Mouse (Mus musculus) thymus, adult 2 months (tissue): ENCODE measurements around the gene Zc3h7b. TPM values are rescaled to one million over a fixed set of nuclear protein-coding genes. Genes with fewer than 3 reads are reported as not detected.
A peak's percentile ranks its signal among the peaks of the same experiment; 100 is the strongest.

Source experiments
- DNase-seq: peaks from one replicate; pipeline ENCODE4 v3.0.0; 2021
- H3K27ac ChIP-seq: fragments of 200-500 bp; 2 replicates; pipeline ENCODE4 v1.5.1; 2012; ENCODE audit warnings: low read length, control low read depth; ENCODE audit not compliant: control insufficient read depth, insufficient read depth
- H3K27me3 ChIP-seq: fragments of 200-500 bp; 2 replicates; pipeline ENCODE4 v1.6.1; 2012; ENCODE audit warnings: mild to moderate bottlenecking, low read length, moderate library complexity, mixed read lengths; ENCODE audit not compliant: control insufficient read depth, insufficient read depth
- H3K36me3 ChIP-seq: fragments of 200-500 bp; 2 replicates; pipeline ENCODE4 v1.6.1; 2012; ENCODE audit warnings: mild to moderate bottlenecking, low read length, moderate library complexity; ENCODE audit not compliant: control insufficient read depth, insufficient read depth
- H3K4me1 ChIP-seq: fragments of 200-500 bp; replicated peaks from 2 replicates; pipeline ENCODE4 v1.6.1; 2012; ENCODE audit warnings: low read length; ENCODE audit not compliant: control insufficient read depth, insufficient read depth
- H3K4me3 ChIP-seq: fragments of 200-500 bp; 2 replicates; pipeline ENCODE4 v1.5.1; 2012; ENCODE audit warnings: mild to moderate bottlenecking, low read length, control low read depth, moderate library complexity; ENCODE audit not compliant: control insufficient read depth, insufficient read depth
- CTCF ChIP-seq: fragments of 200-500 bp; IDR thresholded peaks from 2 replicates; pipeline ENCODE4 v1.5.1; 2012; ENCODE audit warnings: mild to moderate bottlenecking, control low read depth, low read length, moderate library complexity, borderline replicate concordance; ENCODE audit not compliant: control insufficient read depth, poor library complexity, insufficient read depth; ENCODE audit errors: extremely low read depth
- POLR2A ChIP-seq: fragments of 200-500 bp; IDR thresholded peaks from 2 replicates; pipeline ENCODE4 v1.6.1; 2012; ENCODE audit warnings: mild to moderate bottlenecking, low read length, control low read depth, moderate library complexity; ENCODE audit not compliant: control insufficient read depth, poor library complexity, insufficient read depth; ENCODE audit errors: extremely low read depth
- whole genome bisulfite sequencing: fragments of 180-500 bp; shearing (Covaris S2); methylation state at CpG from one replicate; pipeline ENCODE4 v1.1.7; 2018; 5-methylcytosine and 5-hydroxymethylcytosine counted together
- polyA plus RNA-seq: library from polyadenylated mRNA; depleted of rRNA; stranded (reverse); fragments of >200 nt; gene quantifications from 2 replicates; pipeline ENCODE4 v1.2.3, GENCODE M21; 2012

The Zc3h7b gene
- polyA plus RNA-seq, 1 experiment = 42.3 TPM

DNA sequence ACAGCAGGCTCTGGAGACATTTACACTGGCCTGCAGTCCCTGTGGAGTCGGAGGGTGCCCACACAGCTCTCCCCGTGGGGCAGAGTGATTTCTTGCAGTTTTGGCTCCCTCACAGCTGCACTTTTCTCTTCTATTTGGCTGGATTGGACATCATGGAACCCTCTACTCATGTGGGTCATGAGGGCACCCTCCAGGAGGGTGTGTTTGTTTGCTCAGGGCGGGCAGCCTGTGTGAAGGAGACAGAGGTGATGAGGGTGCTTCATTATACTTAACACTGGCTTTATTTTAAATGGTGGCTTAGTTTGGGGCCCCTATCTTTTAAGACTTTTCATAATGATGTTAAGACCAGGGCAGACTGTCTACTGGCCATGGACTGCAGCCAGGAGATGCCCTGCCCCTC lies 80.0 kb downstream of the Zc3h7b start:
- DNase-seq = no peak
- no peaks in the 10 kb centered on the region; the same call in 1 of the 2 replicates for H3K36me3 ChIP-seq
- WGBS = 97% methylated on average over 3 of the region's 3 CpGs
- no peak overlapping the region for H3K4me3 ChIP-seq
- no peaks in the 10 kb centered on the region for H3K4me1 ChIP-seq
- TF ChIP-seq POLR2A (no peak), CTCF (no peak)
- H3K27ac ChIP-seq = no peak overlapping the region
- no peaks in the 10 kb centered on the region for H3K27me3 ChIP-seq

DNA sequence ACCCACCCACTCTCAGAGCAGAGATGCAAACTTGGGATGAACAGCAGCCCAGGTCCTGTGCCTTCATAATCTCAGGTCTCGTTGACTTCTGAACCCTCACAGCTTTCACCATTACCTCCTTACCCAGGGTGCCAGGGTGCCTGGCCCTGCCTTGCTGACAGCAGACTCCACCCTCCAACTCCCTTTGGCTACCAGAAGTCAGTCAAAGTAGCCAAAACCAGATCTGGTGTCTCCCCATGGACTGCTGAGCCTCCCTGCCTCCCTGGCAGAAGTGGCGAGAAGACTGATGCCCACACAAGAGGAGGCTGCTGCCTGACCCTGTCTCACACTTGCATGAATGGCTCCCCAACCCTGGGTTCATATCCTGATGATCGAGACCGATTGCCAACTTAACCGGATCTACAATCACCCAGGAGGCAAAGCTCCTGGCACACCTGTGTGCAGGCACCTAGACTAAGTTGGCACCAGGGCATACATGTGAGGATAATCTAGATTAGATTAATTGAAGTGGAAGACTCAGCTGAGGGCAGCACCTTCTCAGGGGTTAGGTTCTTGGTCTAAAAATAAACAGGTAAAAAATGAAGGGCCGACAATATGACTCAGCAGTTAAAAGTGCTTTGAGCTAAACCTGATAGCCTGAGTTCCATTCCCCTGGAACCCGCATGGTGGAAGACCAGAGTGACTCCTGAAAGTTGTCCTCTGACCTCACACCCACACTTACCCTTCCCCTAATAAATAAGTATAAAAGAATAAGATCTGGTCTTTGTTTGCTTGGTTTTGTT lies 83.8 kb downstream of the Zc3h7b start:
- TF ChIP-seq CTCF = no peak
- TF ChIP-seq POLR2A = no peak
- WGBS = 86% methylated on average over 7 of the region's 7 CpGs
- Histone ChIP-seq H3K27ac (no peak overlapping the region), H3K4me1 (peaks cover 6% of the 10 kb centered on the region), H3K36me3 (no peaks in the 10 kb centered on the region), H3K27me3 (no peaks in the 10 kb centered on the region), H3K4me3 (no peak overlapping the region)
- DNase-seq = no peak

DNA sequence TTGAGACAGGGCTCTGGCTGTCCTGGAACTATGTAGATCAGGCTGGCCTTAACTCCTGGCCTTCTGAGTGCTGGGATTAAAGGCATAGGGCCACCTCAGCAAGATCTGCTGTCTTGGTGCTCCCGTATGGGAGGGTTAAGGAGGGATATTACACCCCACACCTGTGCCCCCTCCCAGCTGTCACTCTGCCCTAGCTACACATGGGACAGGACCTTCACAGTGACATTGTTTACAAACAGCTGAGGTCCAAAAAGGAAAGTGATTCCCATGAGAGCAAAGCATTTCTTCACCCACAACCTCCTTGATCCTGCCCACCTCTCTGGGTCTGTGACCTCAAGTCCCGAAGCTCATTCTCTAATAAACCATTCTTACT lies 84.3 kb downstream of the Zc3h7b start:
- Histone ChIP-seq H3K36me3 (no peaks in the 10 kb centered on the region), H3K27ac (no peak overlapping the region), H3K4me1 (peaks cover 6% of the 10 kb centered on the region), H3K27me3 (no peaks in the 10 kb centered on the region), H3K4me3 (no peak overlapping the region)
- DNase-seq = no peak
- TF ChIP-seq POLR2A (no peak), CTCF (no peak)
- WGBS = 85% methylated on average over 2 of the region's 2 CpGs

DNA sequence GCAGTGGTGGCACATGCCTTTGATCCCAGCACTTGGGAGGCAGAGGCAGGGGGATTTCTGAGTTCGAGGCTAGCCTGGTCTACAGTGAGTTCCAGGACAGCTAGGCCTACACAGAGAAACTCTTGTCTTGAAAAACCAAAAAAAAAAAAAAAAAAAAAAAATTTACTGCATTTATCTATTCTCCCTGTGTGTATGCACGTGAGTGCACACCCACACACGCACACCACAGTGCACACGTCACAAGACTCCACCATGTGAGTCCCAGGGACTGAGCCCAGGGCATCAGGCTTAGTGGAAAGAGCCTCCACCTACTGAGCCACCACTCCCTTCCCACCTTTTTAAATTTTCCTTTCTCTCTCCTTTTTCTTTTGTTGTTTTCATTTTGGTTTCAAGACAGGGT lies 85.7 kb downstream of the Zc3h7b start:
- Histone ChIP-seq H3K4me1 (peaks cover 6% of the 10 kb centered on the region), H3K4me3 (no peak overlapping the region), H3K36me3 (no peaks in the 10 kb centered on the region), H3K27ac (no peak overlapping the region), H3K27me3 (no peaks in the 10 kb centered on the region)
- 90% methylated on average over 4 of the region's 4 CpGs for WGBS
- TF ChIP-seq POLR2A = no peak
- TF ChIP-seq CTCF = no peak
- no peak for DNase-seq

DNA sequence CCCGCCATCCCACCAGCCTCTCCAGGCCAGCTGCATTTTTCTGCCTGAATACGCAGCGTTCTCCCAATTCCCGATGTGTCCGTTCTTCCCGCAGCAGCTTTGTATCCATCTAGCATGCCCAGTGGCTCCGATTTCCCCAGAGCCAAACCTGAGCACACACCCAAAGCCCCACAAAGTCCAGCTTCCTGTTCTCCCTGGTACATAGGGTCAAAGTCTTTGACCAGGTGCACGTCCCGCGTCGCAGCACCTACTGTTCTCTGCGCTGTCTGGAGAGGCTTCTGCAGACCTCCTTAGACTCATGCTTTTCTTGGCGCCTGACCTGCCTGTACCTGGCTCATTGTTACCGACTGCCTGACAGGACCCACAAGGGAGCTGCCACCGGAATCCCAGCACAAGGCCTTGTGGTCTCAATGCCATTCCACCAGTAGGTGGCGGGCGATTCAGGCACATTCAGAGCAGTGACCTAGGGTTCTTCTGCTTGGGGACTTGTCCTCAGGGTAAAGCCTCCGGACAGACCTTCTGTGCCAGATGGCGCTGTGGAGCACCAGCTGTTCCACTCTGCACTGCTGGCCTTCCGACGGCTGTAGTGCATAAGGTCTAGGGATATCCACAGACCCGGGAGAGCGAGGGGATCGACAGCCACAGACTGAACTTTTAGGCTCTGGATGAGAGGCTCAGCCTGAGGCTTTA lies 86.4 kb downstream of the Zc3h7b start:
- no peak overlapping the region for H3K27ac ChIP-seq
- DNase-seq = peak; percentile 92
- WGBS = 28% methylated on average over 24 of the region's 24 CpGs
- H3K27me3 ChIP-seq = no peaks in the 10 kb centered on the region
- peak; percentile 94 for TF ChIP-seq CTCF
- TF ChIP-seq POLR2A = no peak
- H3K4me1 ChIP-seq = peaks cover 11% of the 10 kb centered on the region
- no peak overlapping the region for H3K4me3 ChIP-seq
- no peaks in the 10 kb centered on the region for H3K36me3 ChIP-seq

DNA sequence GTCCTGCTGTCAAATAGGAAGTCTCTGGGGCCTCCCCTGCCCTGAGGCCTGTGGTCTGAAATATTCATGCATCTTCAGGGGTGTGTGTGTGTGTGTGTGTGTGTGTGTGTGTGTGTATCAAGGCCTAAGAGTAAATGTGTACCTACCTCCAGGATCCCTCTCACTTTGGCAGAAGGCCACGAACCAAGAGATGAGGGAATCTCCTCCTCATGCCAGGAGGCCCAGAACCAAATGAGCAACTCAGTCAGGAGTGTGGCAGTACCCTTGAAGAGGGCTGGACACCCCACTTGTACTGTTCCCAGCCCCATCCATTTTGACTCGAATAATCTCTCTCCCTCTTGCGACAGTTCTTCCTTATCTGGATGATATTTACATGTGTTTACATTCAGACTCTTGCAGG lies 87.4 kb downstream of the Zc3h7b start:
- peak overlapping the region; percentile 38; the same call in 1 of the 2 replicates for H3K27ac ChIP-seq
- WGBS = 39% methylated on average over 3 of the region's 3 CpGs

DNA sequence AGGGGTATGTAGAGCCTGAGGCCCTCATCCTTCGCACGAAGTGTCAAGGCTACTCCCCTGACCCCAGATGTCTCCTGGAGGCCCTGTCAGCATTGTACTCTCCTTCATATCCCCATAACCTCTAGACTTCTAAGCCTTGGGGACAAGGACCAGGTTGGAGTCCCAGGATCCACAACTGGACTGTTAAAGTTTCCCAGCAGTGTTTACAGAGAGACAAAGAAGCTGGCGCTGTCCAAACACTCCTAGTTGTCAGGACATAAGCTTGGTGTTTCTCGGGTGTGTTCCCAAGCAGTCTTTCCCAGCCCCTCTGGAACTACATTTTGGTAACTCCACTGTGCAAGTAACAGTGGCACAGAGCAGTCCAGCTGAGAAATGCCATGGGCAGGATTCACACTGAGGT lies 88.6 kb downstream of the Zc3h7b start:
- TF ChIP-seq CTCF (no peak), POLR2A (no peak)
- Histone ChIP-seq H3K4me1 (peaks cover 13% of the 10 kb centered on the region), H3K27me3 (no peaks in the 10 kb centered on the region), H3K27ac (no peak overlapping the region), H3K36me3 (no peaks in the 10 kb centered on the region), H3K4me3 (no peak overlapping the region)
- WGBS = 95% methylated on average over 4 of the region's 4 CpGs
- DNase-seq = no peak

More for the DNA sequence above, 87.4 kb downstream of the Zc3h7b start:
- no peak overlapping the region for H3K4me3 ChIP-seq
- no peaks in the 10 kb centered on the region for H3K36me3 ChIP-seq
- peaks cover 13% of the 10 kb centered on the region for H3K4me1 ChIP-seq
- TF ChIP-seq CTCF = no peak
- TF ChIP-seq POLR2A = no peak
- DNase-seq = no peak
- H3K27me3 ChIP-seq = no peaks in the 10 kb centered on the region
